Mouse (Mus musculus) v-Abl transformed pro-B cells (cell line): Measurements from ENCODE around the gene Eva1b.

Experiments used
- in situ Hi-C, 2 experiments: fragments of 400-800 bp; cut with MboI; formaldehyde crosslinking; loops; one replicate each; pipeline ENCODE4 v1.15.1; 2025; ENCODE audit not compliant: unreplicated experiment in 2 of 2

Eva1b gene

DNA sequence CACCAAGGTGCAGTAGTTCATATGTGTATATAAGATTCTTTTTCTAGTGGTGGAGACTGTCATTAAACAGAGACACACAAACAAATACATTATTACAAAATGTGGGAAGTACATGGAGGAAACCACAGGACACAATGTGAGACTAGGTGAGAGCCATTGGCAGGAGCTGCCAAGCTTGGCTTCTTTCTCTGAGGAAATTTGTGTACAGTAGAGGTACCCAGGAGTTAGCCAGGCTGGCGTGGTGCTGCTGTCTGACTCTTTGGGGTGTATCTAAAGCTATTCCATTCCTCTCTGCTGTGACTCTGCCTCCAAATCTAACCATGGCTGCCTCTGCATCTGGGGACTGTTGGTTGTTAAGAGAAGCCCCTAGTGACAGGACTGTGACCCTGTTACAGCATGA lies 28.5 kb upstream of the Eva1b start:
- in situ Hi-C loops: no loop called here

DNA sequence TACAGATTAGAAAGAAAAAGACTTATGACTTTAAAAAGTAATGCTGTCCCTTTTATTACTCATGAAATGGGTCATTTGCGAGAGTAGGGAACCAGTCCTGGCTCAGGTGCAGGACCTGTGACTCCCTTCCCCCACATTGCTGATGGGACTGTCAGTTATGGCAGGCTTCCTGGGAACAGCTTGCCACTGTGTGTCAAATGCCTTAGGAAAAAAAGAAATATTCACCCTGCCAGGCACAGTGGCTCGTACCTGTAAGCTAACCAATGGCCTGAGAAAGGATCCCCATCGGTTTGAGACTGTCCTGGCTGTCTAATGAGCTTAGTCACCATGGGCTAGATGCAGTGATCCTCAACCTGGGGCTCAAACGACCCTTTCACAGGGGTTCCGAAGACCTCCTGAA lies 27.5 kb upstream of the Eva1b start:
- in situ Hi-C loops: no loop called here

DNA sequence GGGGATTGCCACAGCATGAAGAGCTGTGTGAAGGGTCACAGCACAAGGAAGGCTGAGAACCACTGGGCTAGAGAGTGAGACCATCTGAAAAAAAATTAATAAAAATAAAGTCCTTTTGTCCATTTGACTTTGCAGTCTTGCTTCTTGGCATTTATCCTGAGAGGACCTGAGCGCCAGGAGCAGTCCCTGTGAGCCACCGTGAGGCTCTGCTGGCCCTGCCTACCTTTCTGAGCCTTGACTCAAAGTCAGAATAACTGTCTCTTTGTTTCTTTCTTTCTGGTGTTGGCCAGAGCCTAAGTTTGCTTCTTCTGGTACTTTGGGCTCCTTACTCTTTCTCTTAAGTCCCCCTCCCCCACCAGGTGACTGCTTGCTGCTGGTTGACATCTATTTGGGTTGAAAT lies 27.0 kb upstream of the Eva1b start:
- in situ Hi-C loops: no loop called here

DNA sequence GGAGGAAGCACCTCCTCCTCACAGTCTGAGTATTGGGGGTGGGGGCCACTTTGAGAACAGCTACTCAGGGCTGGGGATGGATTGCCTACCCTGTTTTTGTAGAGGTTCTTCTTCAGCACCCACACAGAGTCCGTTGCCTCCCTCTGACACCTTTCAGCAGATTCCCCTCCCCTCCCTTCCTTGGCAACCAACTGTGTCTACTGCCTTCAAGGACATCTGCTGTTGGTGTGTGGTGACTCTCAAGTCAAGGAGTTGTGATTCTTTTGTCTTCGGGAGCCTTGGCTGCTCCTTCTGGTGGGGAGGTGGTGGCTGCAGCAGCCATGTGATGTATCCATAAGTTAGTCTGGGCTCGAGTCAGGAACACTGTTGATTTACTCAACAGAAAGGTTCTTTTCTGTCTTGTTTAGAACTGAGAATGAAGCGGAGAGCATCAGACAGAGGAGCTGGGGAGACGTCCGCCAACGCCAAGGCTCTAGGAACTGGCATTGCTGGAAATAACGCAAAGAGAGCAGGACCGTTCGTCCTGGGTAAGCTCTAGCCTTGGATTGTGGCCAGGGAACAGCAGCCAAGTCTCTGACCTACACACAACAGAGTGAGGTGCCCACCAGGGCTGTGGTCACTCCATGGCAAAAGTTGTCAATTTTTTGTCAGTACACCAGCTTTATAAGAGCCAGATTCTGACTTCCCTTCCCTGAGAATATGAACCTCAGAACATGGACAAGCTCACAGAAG lies 24.1 kb upstream of the Eva1b start:
- in situ Hi-C loops: no loop called here

DNA sequence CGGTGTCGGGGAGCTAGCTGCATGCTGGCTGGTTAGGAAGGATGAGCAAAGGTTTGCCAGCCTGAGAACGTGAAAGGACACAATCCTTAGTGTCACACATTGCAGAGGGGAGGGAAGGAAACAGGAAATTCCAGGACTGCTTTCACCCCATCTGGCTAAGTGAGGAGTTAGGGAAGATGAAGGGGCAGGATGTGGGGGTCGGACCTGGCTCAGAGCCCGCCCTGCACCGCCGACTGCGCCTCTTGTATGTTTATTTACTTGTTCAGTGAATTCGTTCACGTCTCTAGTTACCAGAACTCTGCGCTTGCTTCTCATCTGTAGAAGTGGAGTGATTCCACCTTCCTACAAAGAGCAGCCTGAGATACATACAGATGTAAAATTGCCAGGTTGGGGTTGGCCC lies 17.0 kb upstream of the Eva1b start:
- in situ Hi-C loops: no loop called here

DNA sequence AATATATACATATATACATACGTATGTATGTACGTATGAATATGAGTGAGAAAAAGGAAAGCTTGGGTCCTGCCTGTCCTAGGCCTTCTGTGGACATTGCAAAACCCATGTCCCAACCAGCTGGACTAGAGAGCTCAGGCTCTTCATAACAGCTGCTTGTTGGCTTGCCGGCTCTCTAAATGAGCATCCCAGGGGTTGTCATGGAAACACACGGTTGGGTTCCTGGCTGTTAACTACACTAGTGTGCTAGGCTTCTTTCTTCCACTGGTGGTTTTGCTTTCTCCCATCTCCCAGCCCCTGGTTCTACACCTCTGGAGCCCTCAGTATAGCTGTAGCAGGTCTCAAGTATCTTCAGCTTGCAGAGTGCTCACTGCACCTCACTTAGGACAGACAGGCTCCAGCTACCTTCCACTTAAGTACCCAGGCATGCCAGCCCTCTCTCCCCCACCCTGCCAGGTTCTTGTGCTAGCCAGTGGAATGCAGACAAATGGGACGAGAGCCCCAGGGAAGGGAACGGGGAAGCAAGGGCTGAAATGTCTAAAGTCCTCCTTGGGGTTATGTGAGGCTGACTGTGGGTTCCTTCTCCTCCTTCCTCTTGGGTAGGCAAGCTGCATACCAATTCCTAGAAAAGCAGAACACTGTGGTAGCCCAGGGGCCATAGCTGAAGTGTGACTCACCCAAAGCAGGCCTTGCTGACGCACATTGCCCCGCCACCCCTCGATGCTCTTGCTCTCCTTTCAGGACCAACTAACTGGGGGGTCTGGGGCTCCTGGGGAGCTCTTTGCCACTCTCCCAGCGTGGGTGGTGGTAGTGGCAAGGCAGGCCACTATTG lies 16.0 kb upstream of the Eva1b start:
- in situ Hi-C loops: no loop called here

DNA sequence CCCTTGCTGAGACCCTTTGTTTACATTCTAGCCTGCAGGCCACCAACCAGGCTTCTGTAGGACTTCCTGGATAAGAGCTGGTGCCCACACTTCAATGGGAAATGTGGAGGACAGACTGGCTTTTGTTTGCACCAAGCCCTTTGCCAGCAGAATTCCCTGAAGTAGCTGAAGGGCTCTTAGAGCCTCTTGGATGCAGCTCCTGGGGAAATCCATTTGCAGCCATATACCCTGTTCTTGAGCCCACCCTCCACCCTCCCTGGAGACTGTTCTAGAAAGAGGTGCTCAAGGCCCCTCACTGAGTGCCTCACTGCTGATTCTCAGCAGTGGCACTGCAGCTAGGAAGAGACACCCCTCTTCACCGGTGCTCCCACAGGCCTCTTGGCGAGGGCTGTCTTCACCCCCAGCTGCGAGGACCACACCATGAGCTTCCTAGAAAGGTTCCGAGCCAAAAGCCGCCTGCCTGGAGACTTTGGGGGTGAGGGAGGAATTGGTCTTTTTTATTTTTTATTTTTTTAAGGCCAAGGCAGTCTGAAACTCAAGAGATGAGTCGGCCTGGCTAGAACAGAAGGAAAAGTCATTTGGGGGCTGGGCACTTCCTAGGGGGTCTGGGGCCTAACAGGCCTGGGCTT lies 14.8 kb upstream of the Eva1b start:
- in situ Hi-C loops: no loop called here

DNA sequence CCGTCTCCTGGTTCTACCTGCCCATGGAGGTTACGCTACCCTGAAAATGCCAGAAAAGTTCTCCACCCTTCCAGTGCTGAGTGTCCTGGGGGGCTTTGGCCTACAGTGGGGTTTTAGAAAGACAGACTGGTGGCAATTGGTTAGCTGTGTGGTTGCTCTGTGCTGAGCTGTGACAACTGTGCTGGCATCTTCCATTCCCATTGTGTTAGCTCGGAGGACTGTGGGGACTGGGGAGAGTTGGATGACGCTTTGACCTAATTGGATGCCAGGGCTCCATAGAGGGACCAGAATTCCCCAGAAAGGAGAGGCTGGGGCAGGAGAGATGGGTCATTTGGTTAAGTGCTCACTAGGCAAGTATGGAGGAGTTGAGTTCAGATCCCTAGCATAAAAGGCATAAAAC lies 13.3 kb upstream of the Eva1b start:
- in situ Hi-C loops: no loop called here

DNA sequence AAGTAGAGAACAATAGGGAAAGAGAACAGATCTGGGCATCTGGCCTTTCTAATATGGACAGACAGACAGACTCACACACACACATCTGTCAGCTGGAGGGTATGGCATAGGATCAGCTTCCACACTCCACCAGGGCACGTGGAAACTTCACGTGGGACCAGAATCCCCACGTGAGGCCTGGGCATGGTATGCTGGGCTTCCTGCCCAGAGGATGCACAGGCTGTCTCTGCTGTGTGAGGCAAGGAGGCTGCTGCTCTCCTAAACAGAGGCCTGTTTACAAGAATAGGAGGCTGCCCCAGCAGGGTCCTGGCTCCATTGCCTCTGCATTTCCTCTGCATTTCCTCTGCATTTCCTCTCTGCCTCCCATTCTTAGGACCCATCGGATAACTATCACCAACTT lies 12.9 kb upstream of the Eva1b start:
- in situ Hi-C loops: no loop called here

DNA sequence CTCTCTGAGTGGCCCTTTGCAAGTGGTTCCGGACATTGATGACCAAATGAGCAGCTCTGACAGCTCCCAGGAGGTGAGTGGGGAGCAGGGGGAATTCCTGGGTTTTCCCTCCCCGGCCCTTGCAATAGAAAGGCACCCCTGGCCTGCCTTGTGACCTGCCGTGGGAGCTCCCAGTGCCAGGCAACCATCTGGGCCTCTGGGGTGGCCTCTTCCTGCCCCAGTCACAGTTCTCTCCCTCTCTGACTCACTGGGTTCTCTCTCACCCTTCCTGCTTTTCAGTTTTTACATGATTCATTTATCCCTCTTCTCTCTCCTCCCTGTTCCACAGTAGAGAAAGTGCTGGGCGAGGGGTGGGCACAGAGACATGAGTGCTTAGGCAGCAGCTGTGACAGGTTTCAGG lies 9.8 kb upstream of the Eva1b start:
- in situ Hi-C loops: no loop called here

DNA sequence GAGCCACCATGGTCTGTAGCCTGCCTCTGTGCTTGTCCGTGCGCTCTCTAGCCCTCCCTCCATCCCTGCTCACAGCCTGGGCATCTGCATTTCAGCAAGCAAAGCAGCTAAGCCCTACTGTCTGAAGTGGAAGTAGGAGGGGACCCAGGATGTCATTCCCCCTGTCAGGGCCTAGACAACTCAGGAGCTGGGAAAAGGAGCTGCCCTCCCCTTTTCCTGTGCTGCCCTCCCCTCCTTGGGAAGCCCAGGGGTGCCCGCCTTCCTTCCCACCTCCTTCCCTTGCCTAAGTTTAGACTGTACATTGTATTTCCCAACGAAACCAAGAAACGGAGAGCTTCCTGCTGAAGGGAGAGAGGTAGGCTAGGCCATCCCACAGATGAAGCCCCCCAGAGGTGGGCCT lies 6.5 kb upstream of the Eva1b start:
- in situ Hi-C loops: no loop called here

DNA sequence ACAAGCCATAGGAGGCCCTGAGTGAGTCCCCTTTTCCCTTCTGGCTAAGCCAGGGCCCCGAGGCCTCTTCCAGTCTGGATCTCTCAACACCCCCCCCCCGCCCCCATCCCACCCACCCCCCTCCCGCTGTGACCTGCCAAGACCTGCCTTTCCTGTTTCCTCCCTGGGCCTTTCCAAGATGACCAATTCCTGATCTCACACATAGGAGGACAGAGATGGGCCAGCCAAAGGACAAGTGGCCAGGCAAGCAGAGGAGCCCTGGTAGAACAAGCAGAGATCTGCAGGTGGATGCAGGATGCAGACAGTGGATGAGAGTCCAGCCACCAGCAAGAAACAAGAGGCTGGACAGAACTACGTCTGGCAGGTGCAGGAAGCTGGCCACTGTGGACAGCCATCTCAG lies 2.1 kb upstream of the Eva1b start:
- in situ Hi-C loops: no loop called here

DNA sequence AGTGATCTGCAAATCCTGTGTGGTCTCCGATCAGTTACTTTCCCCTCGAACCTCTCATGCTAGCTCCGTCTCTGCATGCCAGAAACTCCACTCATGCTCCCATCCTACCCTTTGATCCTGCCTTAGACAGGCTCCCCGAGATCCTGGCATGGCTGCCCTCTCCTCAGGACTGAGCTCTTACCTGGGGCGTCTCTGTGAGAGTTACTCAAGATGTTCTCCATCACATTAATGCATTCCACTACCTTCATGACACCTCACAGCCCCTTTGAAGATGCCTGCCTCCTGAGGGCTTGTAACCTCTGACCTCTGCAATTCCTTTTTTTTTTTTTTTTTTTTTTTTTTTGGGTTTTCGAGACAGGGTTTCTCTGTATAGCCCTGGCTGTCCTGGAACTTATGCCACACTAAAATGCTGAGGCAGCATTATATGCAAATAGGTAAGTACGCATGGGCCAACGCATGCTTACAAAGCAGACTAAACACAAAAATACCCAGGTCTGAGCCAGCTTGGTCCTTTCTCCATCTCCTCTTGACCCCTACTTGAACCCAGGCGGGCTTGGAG lies 491 bp upstream of the Eva1b start:
- in situ Hi-C loops: no loop called here

DNA sequence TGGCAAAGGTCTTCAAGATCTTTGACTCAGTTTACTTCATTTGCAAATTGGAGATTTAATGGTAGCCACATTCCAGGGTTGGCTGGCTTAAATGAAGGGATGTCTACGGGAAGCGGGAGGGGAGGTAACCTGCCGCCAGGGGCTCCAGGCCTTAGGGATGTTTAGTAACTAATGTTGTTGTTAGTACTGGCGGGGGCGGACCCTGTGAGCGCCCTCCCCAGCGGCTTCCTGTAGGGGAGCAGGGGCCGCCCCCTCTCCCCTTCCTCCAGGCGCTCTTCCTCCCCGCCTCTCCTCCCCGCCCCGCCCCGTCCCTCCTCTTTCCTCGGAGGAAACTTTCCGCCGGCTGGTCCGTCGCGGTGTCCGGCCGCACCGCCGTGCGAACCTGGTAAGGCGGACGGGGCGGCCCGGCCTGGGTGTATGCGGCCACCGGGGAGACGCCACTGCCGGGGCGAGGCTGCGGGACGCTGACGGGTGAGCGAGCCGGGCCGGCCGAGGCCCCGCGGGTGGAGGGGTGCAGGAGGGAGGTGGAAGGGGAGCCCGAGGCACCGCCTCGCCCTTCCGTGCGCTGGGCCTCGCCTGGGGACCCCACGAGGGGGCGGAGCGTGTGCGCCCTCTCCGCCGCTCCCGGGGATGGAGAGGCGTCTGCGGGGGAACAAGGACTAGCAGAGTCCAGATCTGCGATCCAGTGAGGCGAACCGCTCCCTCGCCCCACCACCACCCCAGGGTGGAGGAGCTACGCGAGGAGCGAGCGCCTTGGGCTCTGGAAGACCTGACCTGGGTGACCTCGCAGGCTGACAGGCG lies 817 bp downstream of the Eva1b start:
- in situ Hi-C loops: no loop called here

DNA sequence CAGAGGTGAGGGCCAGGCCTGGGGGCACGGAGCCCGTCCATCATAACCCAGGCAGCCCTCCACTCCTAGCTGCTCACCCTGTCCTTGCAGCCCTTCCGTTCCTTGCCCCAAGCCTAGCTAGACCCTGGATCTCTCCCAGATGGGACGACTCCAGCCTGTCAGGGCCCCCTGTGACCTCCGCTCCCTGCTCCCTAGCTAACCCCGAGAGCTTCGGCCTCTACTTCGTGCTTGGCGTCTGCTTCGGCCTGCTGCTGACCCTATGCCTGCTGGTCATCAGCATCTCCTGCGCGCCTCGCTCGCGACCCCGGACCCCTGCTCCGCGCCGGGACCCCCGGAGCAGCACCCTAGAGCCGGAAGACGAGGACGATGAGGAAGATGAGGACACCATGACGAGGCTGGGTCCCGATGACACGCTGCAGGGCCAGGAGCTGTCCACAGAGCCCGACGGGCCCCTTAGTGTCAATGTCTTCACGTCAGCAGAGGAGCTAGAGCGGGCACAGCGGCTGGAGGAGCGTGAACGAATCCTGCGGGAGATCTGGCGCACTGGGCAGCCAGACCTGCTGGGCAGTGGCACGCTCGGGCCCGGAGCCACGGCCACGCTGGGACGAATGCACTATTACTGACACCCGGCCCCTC lies 1.6 kb downstream of the Eva1b start:
- in situ Hi-C loops: no loop called here

DNA sequence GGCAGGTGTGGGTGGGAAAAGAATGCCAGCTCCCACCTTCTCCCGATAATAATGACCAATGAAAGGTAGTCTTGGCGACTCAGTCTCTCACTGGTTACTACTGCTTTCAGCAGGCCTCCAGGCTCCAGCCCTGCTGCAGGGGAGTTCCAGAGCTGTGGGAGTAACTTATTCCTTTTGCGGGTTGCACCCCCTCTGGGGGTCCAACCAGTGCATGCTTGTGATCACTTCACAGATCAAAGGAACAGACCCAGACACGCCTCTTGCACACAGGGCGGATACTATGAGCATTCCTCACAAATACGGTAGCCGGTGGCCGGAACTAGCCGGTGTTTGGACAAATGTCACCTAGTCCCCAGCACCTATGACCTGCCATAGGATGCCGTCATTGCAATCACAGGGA lies 2.3 kb downstream of the Eva1b start:
- in situ Hi-C loops: loop anchor here in 1 of 2 experiments (10.0 kb wide), 1 partner anchor 65 kb away; no protein-coding TSS in a partner anchor

DNA sequence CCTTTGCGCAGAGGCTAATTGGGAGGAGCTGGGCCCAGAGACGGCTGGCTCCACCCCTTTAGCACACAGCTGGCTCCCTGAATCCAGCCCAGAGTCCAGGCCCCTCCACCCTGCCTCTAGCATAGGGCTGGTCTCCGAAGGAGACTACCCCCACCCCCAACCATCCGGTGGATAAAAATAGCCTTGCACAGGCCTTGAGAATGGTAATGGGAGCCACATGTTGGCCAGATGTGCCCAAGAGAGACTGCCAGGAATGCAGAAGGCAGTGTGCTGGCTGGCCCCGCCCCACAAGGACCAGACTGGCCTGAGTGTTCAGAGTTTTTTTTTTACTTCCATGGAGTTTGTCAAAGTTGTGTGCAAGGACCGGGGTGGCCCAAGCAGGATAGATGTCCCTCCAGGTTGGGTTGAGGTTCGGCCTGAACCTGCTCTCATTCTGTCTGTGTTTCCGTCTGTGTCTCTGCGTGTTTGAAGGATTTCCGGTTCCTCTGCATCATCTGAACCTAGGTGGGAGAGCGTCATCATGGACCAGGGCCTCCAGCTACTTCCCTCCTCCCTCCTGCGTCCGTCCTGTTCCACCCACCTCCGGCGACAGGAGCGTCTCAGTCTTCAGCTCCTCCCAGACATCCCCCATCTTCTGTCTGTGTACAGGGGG lies 2.9 kb downstream of the Eva1b start:
- in situ Hi-C loops: loop anchor here in 1 of 2 experiments (10.0 kb wide), 1 partner anchor 66 kb away; no protein-coding TSS in a partner anchor

DNA sequence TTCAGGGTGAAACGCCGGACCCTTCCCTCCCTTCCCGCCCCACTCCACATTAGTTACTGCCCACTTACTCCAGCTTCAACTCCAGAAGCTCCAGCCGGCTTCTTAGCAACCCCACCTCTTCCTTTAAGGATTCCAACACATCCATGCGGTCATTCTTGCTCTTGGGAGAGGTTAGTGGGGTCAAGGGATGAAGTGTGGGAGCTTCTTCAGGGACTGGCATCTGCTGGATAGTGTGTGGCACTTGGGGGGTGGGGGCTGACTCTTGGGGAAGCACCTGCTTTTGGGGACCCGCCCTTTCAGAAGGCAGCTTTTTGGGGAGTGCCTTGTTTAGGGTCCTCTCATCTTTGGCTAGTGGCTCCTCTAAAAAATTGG lies 3.4 kb downstream of the Eva1b start:
- in situ Hi-C loops: loop anchor here in 1 of 2 experiments (10.0 kb wide), 1 partner anchor 66 kb away; no protein-coding TSS in a partner anchor

DNA sequence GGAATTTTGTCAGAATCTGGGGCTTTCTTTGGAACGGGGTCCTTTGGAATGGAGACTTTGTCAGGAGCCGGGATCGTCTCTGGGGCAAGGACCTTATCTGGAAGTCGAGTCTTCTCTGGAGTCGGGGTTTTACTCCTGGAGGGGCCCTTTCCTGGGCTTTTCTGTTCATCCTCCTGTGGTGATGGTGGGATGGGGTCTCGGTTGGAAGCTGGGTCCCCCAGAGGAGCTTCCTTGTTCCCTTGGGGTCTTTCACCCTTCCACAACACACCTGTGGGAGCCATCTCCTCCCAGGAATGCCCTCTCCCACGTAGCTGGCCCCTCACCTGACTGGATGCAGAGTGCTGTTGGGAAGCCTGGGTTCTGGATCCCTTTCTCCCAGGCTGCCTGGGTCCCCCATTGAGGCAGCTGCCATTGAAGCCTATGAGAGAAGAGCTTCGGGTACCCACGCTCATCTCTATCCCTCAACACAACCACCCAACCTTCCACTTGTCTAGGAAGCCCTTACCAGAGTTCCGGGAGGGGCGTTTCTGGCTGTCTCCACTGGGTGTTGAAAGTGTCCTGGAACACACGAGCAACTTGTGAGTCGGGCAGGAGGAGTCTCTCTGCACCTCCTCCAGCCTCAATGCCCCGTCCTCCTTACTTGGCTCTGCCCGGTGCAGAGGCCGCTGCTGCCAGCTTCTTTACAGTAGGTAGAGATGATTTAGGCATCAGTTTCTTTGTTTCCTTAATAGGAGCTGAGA lies 4.3 kb downstream of the Eva1b start:
- in situ Hi-C loops: loop anchor here in 1 of 2 experiments (10.0 kb wide), 1 partner anchor 67 kb away; no protein-coding TSS in a partner anchor
